Mouse (Mus musculus) G1E (cell line): ENCODE data around the gene Ugcg.

Source experiments
- CTCF ChIP-seq: IDR thresholded peaks from 2 replicates; pipeline ENCODE4 v1.5.1; 2012; ENCODE audit warnings: low read depth, low read length, inconsistent platforms, mixed read lengths
- GATA2 ChIP-seq: IDR thresholded peaks from 2 replicates; pipeline ENCODE4 v1.6.1; 2012; ENCODE audit warnings: low read depth, low read length, inconsistent platforms, borderline replicate concordance
- POLR2AphosphoS5 ChIP-seq: IDR thresholded peaks from 2 replicates; pipeline ENCODE4 v1.6.1; 2012; ENCODE audit warnings: low read depth, low read length, inconsistent platforms; ENCODE audit not compliant: insufficient replicate concordance

DNA sequence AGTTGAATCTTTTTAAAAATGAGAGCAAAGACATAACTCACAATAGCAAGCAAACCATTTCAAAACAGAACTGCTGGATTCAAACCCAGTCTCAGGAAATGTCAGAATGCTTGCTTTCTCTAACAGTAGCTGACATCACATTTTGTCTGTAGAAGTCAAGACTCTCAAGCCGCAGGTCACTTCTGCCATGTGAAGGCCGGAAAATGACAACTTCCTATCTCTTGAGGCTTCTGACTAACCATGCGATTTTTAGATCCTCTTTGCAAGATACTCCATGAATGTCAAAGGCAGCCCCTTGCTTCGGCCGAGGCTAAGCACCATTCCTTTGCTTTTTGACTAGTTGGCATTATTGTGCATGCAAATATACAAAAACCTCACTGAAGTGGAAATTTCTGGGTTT is 76.6 kb downstream of the Ugcg start:
- TF ChIP-seq CTCF (no peak), GATA2 (no peak), POLR2AphosphoS5 (no peak)
